ENCODE assay signal across 11 mouse cellular contexts in the genomic region with DNA sequence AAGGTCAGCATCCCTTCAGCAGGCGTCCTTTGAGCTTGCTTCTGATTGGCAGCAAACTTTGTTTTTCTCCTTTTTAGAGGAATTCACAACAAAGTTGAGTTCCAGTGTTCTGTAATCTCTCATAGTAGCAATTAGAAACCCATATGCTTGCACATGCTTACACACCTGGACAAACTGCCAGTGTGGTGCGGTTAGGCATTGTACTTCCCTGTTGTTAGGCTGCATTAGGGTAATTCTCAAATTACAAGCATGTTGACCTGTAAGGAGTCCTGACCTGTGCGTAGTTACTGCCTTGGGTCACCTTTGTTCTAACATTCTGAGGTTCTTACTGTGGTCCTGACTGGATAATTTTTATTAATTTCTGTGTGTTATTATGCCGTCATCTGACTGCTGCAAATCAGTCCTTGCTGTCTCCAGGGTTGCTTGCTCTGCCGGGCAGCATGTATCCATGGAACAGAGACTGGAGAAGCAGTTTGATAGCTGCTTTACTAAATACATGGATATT. TPM values are rescaled to one million over a fixed set of nuclear protein-coding genes. Genes with fewer than 3 reads are reported as not detected.
DNase-seq lines count a peak whose midpoint lies in the region; ATAC-seq and TF ChIP-seq lines count a peak whose summit lies in the region.
"Had no signal": no experiment of that assay in that cellular context is flagged by ENCODE, and none has a peak within 500 bp of the region (broad histone marks: within the 10 kb centered on the region; RNA-seq: fewer than 3 reads in every experiment).

No protein-coding gene starts in this region.

- H3K9ac ChIP-seq in hindbrain, embryonic 13.5 days = peak overlapping the region; percentile 58
- H3K9ac ChIP-seq in neural tube, embryonic 13.5 days = peak overlapping the region; percentile 59
- no peak overlapping the region for H3K9ac ChIP-seq in heart, embryonic 12.5 days

- TF ChIP-seq POLR2A in kidney, adult 2 months (IDR thresholded peaks at IDR 0.05; ENCODE audit: low read depth, low read length) = no peak

- ATAC-seq in hindbrain, embryonic 13.5 days (ENCODE audit: low FRiP score) = no peak
- no peak for ATAC-seq in neural tube, embryonic 13.5 days (ENCODE audit: low read depth)
- ATAC-seq in heart, embryonic 12.5 days (ENCODE audit: insufficient number of reproducible peaks, low FRiP score) = no peak

- peak; percentile 12 for DNase-seq in kidney, adult 2 months
- no peak for DNase-seq in kidney, postnatal 4 days
- peak; percentile 40 to 56 for DNase-seq in cerebellum, postnatal 25 days
- no peak for DNase-seq in heart, adult 11 months
- DNase-seq: heart, adult 2 months; kidney, adult 18-20 months; lung, postnatal 4 days had no signal

- WGBS in kidney, adult 2 months = 68% methylated on average over 5 of the region's 5 CpGs
- WGBS in hindbrain, embryonic 13.5 days = 60% methylated on average over 5 of the region's 5 CpGs
- WGBS in neural tube, embryonic 13.5 days = 60% methylated on average over 5 of the region's 5 CpGs
- WGBS in heart, embryonic 12.5 days = 78% methylated on average over 5 of the region's 5 CpGs

- H3K4me1 ChIP-seq in kidney, adult 2 months (ENCODE audit: control insufficient read depth, insufficient read depth, low read length) = no peaks in the 10 kb centered on the region
- H3K4me1 ChIP-seq in hindbrain, embryonic 13.5 days (replicated peaks) = peaks cover 16% of the 10 kb centered on the region
- H3K4me1 ChIP-seq in neural tube, embryonic 13.5 days (replicated peaks) = peaks cover 20% of the 10 kb centered on the region
- no peaks in the 10 kb centered on the region for H3K4me1 ChIP-seq in heart, embryonic 12.5 days (replicated peaks)

- no peaks in the 10 kb centered on the region for H3K27me3 ChIP-seq in kidney, adult 2 months (replicated peaks; ENCODE audit: control insufficient read depth, insufficient read depth, low read length)
- no peaks in the 10 kb centered on the region for H3K27me3 ChIP-seq in hindbrain, embryonic 13.5 days
- no peaks in the 10 kb centered on the region for H3K27me3 ChIP-seq in neural tube, embryonic 13.5 days
- H3K27me3 ChIP-seq in heart, embryonic 12.5 days (replicated peaks) = no peaks in the 10 kb centered on the region

- TF ChIP-seq CTCF in kidney, adult 2 months (conservative IDR thresholded peaks at IDR 0.05; ENCODE audit: insufficient read depth, insufficient read length, low read depth, low read length) = no peak

- H3K36me3 ChIP-seq in kidney, adult 2 months (ENCODE audit: control insufficient read depth, insufficient read depth, low read length) = no peaks in the 10 kb centered on the region
- peaks cover 6% of the 10 kb centered on the region for H3K36me3 ChIP-seq in hindbrain, embryonic 13.5 days
- peaks cover 12% of the 10 kb centered on the region; the same call in 1 of the 2 replicates for H3K36me3 ChIP-seq in neural tube, embryonic 13.5 days
- H3K36me3 ChIP-seq in heart, embryonic 12.5 days = peaks cover 4% of the 10 kb centered on the region

- no peak overlapping the region for H3K4me3 ChIP-seq in kidney, adult 2 months (ENCODE audit: insufficient read depth, low read depth, low read length)
- H3K4me3 ChIP-seq in hindbrain, embryonic 13.5 days = peak overlapping the region; percentile 40
- peak overlapping the region; percentile 32 for H3K4me3 ChIP-seq in neural tube, embryonic 13.5 days
- H3K4me3 ChIP-seq in heart, embryonic 12.5 days = no peak overlapping the region
- H3K4me3 ChIP-seq: heart, adult 2 months had no signal

- peak overlapping the region; percentile 55 for H3K4me2 ChIP-seq in hindbrain, embryonic 13.5 days
- peak overlapping the region; percentile 51 for H3K4me2 ChIP-seq in neural tube, embryonic 13.5 days
- no peak overlapping the region for H3K4me2 ChIP-seq in heart, embryonic 12.5 days

- no peaks in the 10 kb centered on the region for H3K9me3 ChIP-seq in hindbrain, embryonic 13.5 days
- H3K9me3 ChIP-seq in neural tube, embryonic 13.5 days = no peaks in the 10 kb centered on the region; the same call in 1 of the 2 replicates
- H3K9me3 ChIP-seq in heart, embryonic 12.5 days (replicated peaks) = 0 out of 2 replicates have a peak, but pooled peaks cover 4% of the 10 kb centered on the region

- H3K27ac ChIP-seq in kidney, adult 2 months (ENCODE audit: insufficient read depth, low read depth, low read length) = no peak overlapping the region
- 0 out of 2 replicates have a peak overlapping the region, but pooled peaks have one; percentile 44 for H3K27ac ChIP-seq in hindbrain, embryonic 13.5 days
- 0 out of 2 replicates have a peak overlapping the region, but pooled peaks have one; percentile 89 for H3K27ac ChIP-seq in neural tube, embryonic 13.5 days (replicated peaks)
- no peak overlapping the region for H3K27ac ChIP-seq in heart, embryonic 12.5 days (ENCODE audit: poor library complexity, severe bottlenecking)
- H3K27ac ChIP-seq: heart, adult 2 months had no signal

RNA-seq across cellular contexts. Expression of a gene that starts 8.6 kb away (rescaled TPM):
- not detected in 2 replicates for polyA plus RNA-seq in kidney, adult 2 months (2012; rRNA removed)
- 0.25 and 0.70 TPM in 2 replicates for polyA plus RNA-seq in hindbrain, embryonic 13.5 days (2015; fragmentation: Nextera tagmentation; extraction: Ambion mirVana)
- polyA plus RNA-seq in neural tube, embryonic 13.5 days (2015; fragmentation: Nextera tagmentation; extraction: Ambion mirVana) = 0.47 and 0.60 TPM in 2 replicates
- 0.13 and 0.21 TPM in 2 replicates for polyA plus RNA-seq in heart, embryonic 12.5 days (2016; fragmentation: Nextera tagmentation; extraction: Ambion mirVana)
- polyA plus RNA-seq: liver, adult 2 months had no signal

RNA-seq across cellular contexts. Expression of a gene that starts 35.7 kb away (rescaled TPM):
- polyA plus RNA-seq in kidney, adult 2 months (2012; rRNA removed) = not detected in 2 replicates
- 0.22 and 0.57 TPM in 2 replicates for polyA plus RNA-seq in hindbrain, embryonic 13.5 days (2015; fragmentation: Nextera tagmentation; extraction: Ambion mirVana)
- 0.08 and 0.17 TPM in 2 replicates for polyA plus RNA-seq in neural tube, embryonic 13.5 days (2015; fragmentation: Nextera tagmentation; extraction: Ambion mirVana)
- polyA plus RNA-seq in heart, embryonic 12.5 days (2016; fragmentation: Nextera tagmentation; extraction: Ambion mirVana) = 0.10 and 0.26 TPM in 2 replicates
- polyA plus RNA-seq: liver, adult 2 months had no signal

Comparison
In these comparisons a context has a peak if more than half of its experiments do, and no peak if none do; other contexts are left out.
1. DNase-seq: peak in kidney, adult 2 months (single experiment) and cerebellum, postnatal 25 days (2 of 2); none in kidney, postnatal 4 days (0 of 2) and heart, adult 11 months (single experiment).
2. H3K27ac ChIP-seq: peak in hindbrain, embryonic 13.5 days (single experiment) and neural tube, embryonic 13.5 days (single experiment); none in kidney, adult 2 months (single experiment) and heart, embryonic 12.5 days (single experiment).
3. H3K4me3 ChIP-seq: peak in hindbrain, embryonic 13.5 days (single experiment) and neural tube, embryonic 13.5 days (single experiment); none in kidney, adult 2 months (single experiment) and heart, embryonic 12.5 days (single experiment).